Mouse (Mus musculus) C2C12 (cell line): ENCODE results near the gene Vmn1r15. TPM values are rescaled to one million over a fixed set of nuclear protein-coding genes. Genes with fewer than 3 reads are reported as not detected.

Experiments used
- H3K27me3 ChIP-seq: one replicate; pipeline ENCODE4 v1.6.1; 2011; ENCODE audit not compliant: control insufficient read depth, insufficient read depth, insufficient read length
- H3K36me3 ChIP-seq: one replicate; pipeline ENCODE4 v1.6.1; 2011; ENCODE audit not compliant: control insufficient read depth, insufficient read depth
- H3K4me3 ChIP-seq: one replicate; pipeline ENCODE4 v1.5.1; 2011; ENCODE audit warnings: mild to moderate bottlenecking, control low read depth; ENCODE audit not compliant: poor library complexity, insufficient read depth, severe bottlenecking
- H3K79me2 ChIP-seq: one replicate; pipeline ENCODE4 v1.6.1; 2011; ENCODE audit not compliant: control insufficient read depth, insufficient read depth
- H3K79me3 ChIP-seq: one replicate; pipeline ENCODE4 v1.6.1; 2011; ENCODE audit warnings: low read depth, control low read depth
- H3ac ChIP-seq: one replicate; pipeline ENCODE3; 2011; ENCODE audit warnings: low read depth; ENCODE audit not compliant: control insufficient read depth, insufficient read length
- CEBPB ChIP-seq: IDR thresholded peaks from one replicate; pipeline ENCODE4 v1.6.1; 2011; ENCODE audit warnings: low read depth, mild to moderate bottlenecking, control low read depth, moderate library complexity
- CTCF ChIP-seq: IDR thresholded peaks from one replicate; pipeline ENCODE4 v1.5.1; 2011; ENCODE audit not compliant: control insufficient read depth, insufficient read depth, insufficient read length
- FOSL1 ChIP-seq: IDR thresholded peaks from one replicate; pipeline ENCODE4 v1.8.0; 2011; ENCODE audit warnings: mild to moderate bottlenecking, low read length; ENCODE audit not compliant: poor library complexity, insufficient read depth, severe bottlenecking
- MAX ChIP-seq: IDR thresholded peaks from one replicate; pipeline ENCODE4 v1.6.1; 2011; ENCODE audit warnings: mild to moderate bottlenecking, control low read depth
- MYOD1 ChIP-seq: IDR thresholded peaks from one replicate; pipeline ENCODE4 v1.6.1; 2011; ENCODE audit warnings: low read depth; ENCODE audit not compliant: control insufficient read depth, insufficient read length
- MYOG ChIP-seq: IDR thresholded peaks from one replicate; pipeline ENCODE4 v1.6.1; 2011; ENCODE audit not compliant: control insufficient read depth, insufficient read length; ENCODE audit errors: extremely low read depth
- USF1 ChIP-seq: IDR thresholded peaks from one replicate; pipeline ENCODE4 v1.6.1; 2011; ENCODE audit warnings: low read depth, mild to moderate bottlenecking, control low read depth, moderate library complexity
- long read RNA-seq, 2 experiments: library from polyadenylated mRNA; unstranded; transcript quantifications; one replicate each; pipeline ENCODE4 v2.0.0; 2019 to 2020
- polyA plus RNA-seq: library from polyadenylated mRNA; unstranded; fragments of >200 nt; fragmentation: generic; extraction: Trizol; gene quantifications from one replicate; pipeline ENCODE4 v1.2.1, GENCODE M21; 2012; ENCODE audit warnings: missing spikeins

Gene Vmn1r15
- polyA plus RNA-seq, result not detected
- long read RNA-seq, experiment 1, result 0 reads
- long read RNA-seq, experiment 2, result 0 reads

GRCm38 (mm10) chr6:57257652-57258051 is at the start of gene Vmn1r15:
Vmn1r15 (plus strand) TSS chr6:57257952.
- no peak within 1 kb of the TSS for H3K4me3 ChIP-seq
- no peak for TF ChIP-seq MYOD1
- TF ChIP-seq MAX, result no peak
- TF ChIP-seq CEBPB, result no peak
- no peak for TF ChIP-seq USF1
- TF ChIP-seq FOSL1, result no peak
- no peak for TF ChIP-seq CTCF
- TF ChIP-seq MYOG, result no peak
- H3K27me3 ChIP-seq, result no peaks in the 10 kb centered on the region

GRCm38 (mm10) chr6:57231386-57231785 is 26.4 kb upstream of the Vmn1r15 start, which contains the start of gene Vmn1r14:
Vmn1r14 (plus strand) TSS chr6:57231686.
- TF ChIP-seq MYOD1 (no peak), FOSL1 (no peak), CEBPB (no peak), MAX (no peak), USF1 (no peak), CTCF (no peak), MYOG (no peak)

More at GRCm38 (mm10) chr6:57257652-57258051, at the start of gene Vmn1r15:
- Histone ChIP-seq H3K79me3 (no peaks in the 10 kb centered on the region), H3ac (no peak within 1 kb of the TSS), H3K79me2 (no peaks in the 10 kb centered on the region), H3K36me3 (no peaks in the 10 kb centered on the region)

GRCm38 (mm10) chr6:57260990-57261389 is 3.2 kb downstream of the Vmn1r15 start:
- Histone ChIP-seq H3K27me3 (no peaks in the 10 kb centered on the region), H3K36me3 (no peaks in the 10 kb centered on the region), H3ac (no peak overlapping the region), H3K4me3 (no peak overlapping the region), H3K79me2 (no peaks in the 10 kb centered on the region), H3K79me3 (no peaks in the 10 kb centered on the region)
- TF ChIP-seq MAX, result no peak
- no peak for TF ChIP-seq MYOG
- TF ChIP-seq CTCF, result no peak
- TF ChIP-seq FOSL1, result no peak
- no peak for TF ChIP-seq USF1
- TF ChIP-seq CEBPB, result no peak
- TF ChIP-seq MYOD1, result no peak

More at GRCm38 (mm10) chr6:57231386-57231785, 26.4 kb upstream of the Vmn1r15 start, which contains the start of gene Vmn1r14:
- H3ac ChIP-seq, result no peak within 1 kb of the TSS
- H3K27me3 ChIP-seq, result no peaks in the 10 kb centered on the region
- H3K4me3 ChIP-seq, result no peak within 1 kb of the TSS
- no peaks in the 10 kb centered on the region for H3K79me3 ChIP-seq
- no peaks in the 10 kb centered on the region for H3K79me2 ChIP-seq
- no peaks in the 10 kb centered on the region for H3K36me3 ChIP-seq

GRCm38 (mm10) chr6:57271881-57272280 is 14.1 kb downstream of the Vmn1r15 start:
- no peak overlapping the region for H3ac ChIP-seq
- no peak overlapping the region for H3K4me3 ChIP-seq
- TF ChIP-seq FOSL1 (no peak), MYOG (no peak), CEBPB (no peak), USF1 (no peak), MAX (no peak), CTCF (no peak), MYOD1 (no peak)
- H3K79me2 ChIP-seq, result no peaks in the 10 kb centered on the region
- no peaks in the 10 kb centered on the region for H3K36me3 ChIP-seq
- H3K79me3 ChIP-seq, result no peaks in the 10 kb centered on the region
- no peaks in the 10 kb centered on the region for H3K27me3 ChIP-seq

- Histone ChIP-seq H3K79me3 (no peaks in the 10 kb centered on the region), H3K27me3 (no peaks in the 10 kb centered on the region), H3K36me3 (no peaks in the 10 kb centered on the region), H3K79me2 (no peaks in the 10 kb centered on the region), H3ac (no peak overlapping the region), H3K4me3 (no peak overlapping the region)
- TF ChIP-seq MAX (no peak), FOSL1 (no peak), CTCF (no peak), MYOD1 (no peak), USF1 (no peak), CEBPB (no peak), MYOG (no peak)
Observed at GRCm38 (mm10) chr6:57272517-57272916, 14.8 kb downstream of the Vmn1r15 start.

- H3K36me3 ChIP-seq, result no peaks in the 10 kb centered on the region
- TF ChIP-seq MYOD1, result no peak
- no peak for TF ChIP-seq FOSL1
- no peak for TF ChIP-seq MAX
- no peak overlapping the region for H3ac ChIP-seq
- H3K79me2 ChIP-seq, result no peaks in the 10 kb centered on the region
- no peaks in the 10 kb centered on the region for H3K79me3 ChIP-seq
- no peaks in the 10 kb centered on the region for H3K27me3 ChIP-seq
- no peak overlapping the region for H3K4me3 ChIP-seq
Observed at GRCm38 (mm10) chr6:57278952-57279351, 21.2 kb downstream of the Vmn1r15 start.

Other genes starting within 250 kb of the Vmn1r15 start
- gene Vmn1r7, start 232.6 kb upstream of the Vmn1r15 start, polyA plus RNA-seq, result not detected
- gene Vmn1r8, start 225.7 kb upstream of the Vmn1r15 start, polyA plus RNA-seq, result not detected
- not detected for gene Vmn1r9, start 191.2 kb upstream of the Vmn1r15 start, polyA plus RNA-seq
- gene Vmn1r10, start 148.5 kb upstream of the Vmn1r15 start, polyA plus RNA-seq, result not detected
- gene Vmn1r11, start 124.5 kb upstream of the Vmn1r15 start, polyA plus RNA-seq, result not detected
- gene Vmn1r12, start 101.0 kb upstream of the Vmn1r15 start, polyA plus RNA-seq, result not detected
- not detected for gene Vmn1r13, start 54.7 kb upstream of the Vmn1r15 start, polyA plus RNA-seq
- not detected for gene Vmn1r14, start 26.3 kb upstream of the Vmn1r15 start, polyA plus RNA-seq
- not detected for gene Vmn1r16, start 71.5 kb downstream of the Vmn1r15 start, polyA plus RNA-seq
- not detected for gene Vmn1r17, start 105.8 kb downstream of the Vmn1r15 start, polyA plus RNA-seq
- gene Vmn1r18, start 137.8 kb downstream of the Vmn1r15 start, polyA plus RNA-seq, result not detected
- not detected for gene Vmn1r19, start 145.8 kb downstream of the Vmn1r15 start, polyA plus RNA-seq
- not detected for gene Vmn1r20, start 171.0 kb downstream of the Vmn1r15 start, polyA plus RNA-seq